Mouse (Mus musculus) left cerebral cortex, adult 8-10 months (tissue): ENCODE measurements at regions not wholly inside any gene's neighbourhood (a gene's known extent, or its start where the extent isn't known, plus 50 kb on each side); places are given as distances from the start of the nearest gene placed in this dataset.
A peak's percentile ranks its signal among the peaks of the same experiment; 100 is the strongest.

Experiments
- DNase-seq, 2 experiments: peaks; one replicate each; pipeline ENCODE4 v3.0.0; 2022; ENCODE audit warnings: low spot score in 2 of 2

DNA sequence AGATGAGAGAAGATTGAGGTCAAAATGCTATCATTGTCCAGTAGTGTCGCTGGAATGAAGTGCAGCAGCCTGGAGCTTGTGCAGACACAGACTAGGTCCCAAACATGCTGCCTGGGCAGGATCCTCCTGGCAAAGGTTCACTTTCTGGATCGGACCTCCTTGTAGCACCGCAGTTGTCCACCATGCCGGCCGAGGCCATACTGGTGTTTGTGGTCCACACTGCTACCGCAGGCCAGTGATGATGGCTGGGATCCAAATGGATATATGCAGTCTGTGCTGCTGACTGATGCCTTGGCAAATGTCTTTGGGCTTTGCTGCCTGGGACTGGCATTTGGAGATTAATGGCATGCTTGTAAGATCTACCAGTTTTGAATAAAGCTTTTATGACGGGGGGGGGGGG is 174.5 kb upstream of the Tas2r134 start:
- no peak for DNase-seq

DNA sequence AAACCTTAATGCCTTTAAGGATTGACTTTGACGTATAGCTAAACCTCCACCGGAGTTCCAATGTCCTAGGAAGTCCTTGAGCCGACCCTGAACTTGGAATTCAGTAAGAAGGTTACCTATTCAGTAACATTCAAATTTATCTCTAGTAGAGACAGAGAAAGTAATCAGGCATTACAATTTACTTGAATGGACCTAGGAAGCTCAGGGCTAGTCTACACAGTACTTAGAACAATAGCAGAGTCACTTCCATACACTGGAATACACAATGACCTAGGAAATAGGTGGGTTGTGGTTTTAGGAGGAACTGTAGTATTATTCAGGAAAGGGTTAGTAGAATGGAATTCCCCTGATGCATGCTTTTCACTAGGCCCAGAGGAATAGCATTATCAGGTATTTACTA is 179.2 kb upstream of the Tas2r134 start:
- DNase-seq, result no peak

DNA sequence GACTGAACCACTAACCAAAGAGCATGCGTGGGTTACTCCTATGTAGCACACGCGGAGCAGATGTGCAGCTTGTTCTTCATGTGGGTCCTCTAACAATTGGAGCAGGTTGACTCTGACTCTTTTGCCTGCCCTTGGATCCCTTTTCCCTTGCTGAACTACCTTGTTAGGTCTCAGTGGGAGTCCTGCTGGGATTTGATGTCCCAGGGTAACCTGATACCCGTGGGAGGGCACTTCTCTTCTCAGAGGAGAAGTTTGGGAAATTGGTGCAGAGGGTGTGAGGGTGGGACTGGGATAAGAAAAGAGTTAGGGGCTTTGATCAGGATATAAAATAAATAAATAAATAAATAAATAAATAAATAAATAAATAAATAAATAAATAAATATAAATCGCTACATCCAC is 179.7 kb upstream of the Tas2r134 start:
- DNase-seq, result no peak

DNA sequence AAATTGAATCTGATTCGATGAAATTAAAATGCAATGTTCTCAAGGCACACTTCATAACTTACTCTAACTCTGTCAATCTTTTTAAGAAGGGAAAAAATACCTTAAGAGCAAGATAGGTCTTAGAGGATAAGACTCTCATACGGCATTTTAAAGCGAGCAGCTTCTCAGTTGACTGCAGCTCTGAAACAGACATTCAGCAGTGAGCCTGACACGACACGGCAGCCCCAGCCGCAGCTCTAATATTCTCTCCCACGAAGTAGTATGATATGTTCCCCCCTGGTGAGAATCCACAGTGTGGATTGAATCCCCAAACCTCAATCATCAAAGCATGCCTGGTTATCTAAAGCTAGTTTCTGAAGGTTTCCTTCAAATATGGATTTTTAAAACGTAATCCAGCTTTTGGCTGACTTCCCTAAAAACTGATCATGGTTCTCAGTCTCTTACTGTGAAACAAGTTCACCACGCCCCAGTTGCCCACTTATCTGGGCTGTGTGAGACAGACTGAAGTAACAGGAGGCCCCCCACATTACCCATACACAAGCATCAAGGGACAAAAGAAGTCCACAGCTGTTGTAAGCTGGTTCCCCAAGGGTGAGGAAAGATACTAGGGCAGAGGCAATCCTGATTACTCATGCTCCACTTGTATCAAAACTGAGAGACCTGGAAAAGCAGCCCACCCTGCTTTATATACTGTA is 182.8 kb upstream of the Tas2r134 start:
- DNase-seq, result no peak

DNA sequence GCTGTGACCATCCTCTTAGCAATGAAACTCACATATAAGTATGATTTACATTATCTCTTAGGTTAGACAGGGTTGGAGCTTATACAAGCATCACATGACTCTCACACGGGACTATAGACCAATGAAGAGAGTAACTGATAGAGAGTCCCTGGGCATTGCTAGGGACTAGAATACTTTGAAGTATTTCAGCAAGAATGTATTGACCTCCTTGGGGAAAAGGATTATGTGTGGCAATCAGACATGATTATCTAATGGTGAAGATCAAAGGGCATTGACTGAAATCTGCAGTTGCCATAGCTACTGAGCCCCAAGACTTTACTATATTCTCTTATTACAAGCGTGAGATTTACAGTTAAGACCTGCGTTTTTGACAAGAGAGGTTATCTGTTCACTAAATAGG is 183.4 kb upstream of the Tas2r134 start:
- DNase-seq, result no peak

DNA sequence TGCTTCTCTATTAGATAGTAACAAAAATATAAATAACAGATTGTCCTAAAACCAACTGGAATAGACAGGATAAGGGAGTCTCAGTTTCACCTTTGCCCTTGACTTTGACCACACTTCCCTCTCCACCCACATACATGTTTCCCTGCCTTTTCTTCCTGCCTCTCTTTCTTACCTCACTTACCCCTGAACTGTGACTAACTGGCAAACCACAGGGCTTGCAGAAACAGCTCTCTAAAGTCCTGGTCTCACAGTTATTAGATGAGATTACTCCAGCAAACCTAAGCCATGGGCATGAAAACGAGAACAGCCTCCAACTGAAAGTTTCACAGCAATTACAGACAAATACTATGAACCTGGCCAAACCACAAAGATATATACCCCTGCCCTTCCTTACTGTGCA is 188.3 kb upstream of the Tas2r134 start:
- no peak for DNase-seq

DNA sequence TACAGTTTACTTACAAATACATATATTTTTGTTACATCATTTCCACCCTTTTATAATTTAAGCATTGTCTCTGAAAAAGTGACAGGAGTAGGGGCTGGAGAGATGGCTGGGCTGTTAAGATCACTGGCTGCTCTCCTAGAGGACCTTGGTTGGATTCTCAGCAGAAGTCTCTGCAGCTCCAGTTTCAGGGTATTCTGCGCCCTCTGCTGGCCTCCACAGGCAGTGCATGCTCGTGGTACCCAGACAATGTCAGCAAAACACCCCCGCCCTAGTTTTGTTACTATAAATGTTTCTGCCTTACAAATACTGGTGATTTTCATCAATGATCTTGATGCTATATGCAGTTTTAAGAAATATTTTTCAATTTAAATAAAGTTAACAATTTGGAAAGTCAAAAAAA is 190.7 kb upstream of the Tas2r134 start:
- DNase-seq, result no peak

DNA sequence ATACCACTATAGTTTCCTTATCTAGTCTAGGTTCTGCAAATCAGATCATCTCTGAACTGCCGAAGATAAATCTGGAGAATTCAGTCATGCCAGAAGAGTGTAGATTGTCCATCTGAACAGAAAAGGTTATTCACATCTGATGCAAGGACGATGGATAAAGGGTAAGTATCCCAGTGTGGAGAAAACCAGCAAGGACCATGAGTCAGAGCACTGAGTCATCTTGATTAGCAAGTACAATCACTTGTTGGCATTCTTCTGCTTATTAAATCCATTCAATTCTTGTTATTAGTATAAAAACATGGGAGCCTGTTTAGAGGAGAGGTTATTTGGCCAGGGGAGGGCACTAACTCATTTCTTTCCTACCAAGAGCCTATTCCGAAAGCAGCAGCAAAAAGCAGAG is 195.7 kb upstream of the Tas2r134 start:
- no peak for DNase-seq

DNA sequence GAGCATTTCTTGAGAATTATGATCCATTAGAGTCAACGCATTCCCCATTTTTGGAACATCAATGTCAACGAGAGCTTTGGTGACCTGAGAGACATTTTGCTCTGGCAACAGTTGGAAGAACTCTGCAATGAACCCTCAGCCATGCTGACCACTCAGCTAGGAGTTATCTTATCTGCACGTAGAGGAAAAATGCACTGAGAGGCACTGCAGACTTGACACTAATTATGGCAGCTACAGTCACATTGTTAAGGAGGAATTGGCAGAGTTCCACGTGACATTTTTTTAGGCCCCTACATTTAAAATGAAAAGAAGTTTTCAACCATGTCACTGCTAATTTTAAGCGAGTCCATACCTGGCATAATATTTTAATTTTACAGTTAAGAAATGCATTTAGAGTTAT is 197.6 kb upstream of the Tas2r134 start:
- DNase-seq, result no peak

DNA sequence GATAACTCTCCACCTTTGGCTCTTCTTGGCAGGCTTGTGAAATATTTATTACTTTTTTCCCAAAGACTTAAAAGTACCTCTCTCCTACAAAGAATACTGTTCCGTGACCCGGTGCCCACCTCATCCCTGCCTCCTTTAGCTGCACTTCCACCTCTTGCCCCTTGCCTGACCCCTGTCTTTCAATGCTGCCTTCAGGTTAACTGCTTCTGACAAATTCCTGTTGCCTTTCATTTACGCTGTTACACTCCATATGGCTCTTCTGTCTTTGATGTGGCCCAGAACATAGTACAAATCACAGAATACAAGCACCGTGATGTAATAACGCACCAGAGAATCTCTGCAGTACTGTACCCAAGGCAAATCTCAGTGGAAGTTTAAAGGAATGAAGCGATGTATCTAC is 204.9 kb upstream of the Tas2r134 start:
- DNase-seq, result no peak

DNA sequence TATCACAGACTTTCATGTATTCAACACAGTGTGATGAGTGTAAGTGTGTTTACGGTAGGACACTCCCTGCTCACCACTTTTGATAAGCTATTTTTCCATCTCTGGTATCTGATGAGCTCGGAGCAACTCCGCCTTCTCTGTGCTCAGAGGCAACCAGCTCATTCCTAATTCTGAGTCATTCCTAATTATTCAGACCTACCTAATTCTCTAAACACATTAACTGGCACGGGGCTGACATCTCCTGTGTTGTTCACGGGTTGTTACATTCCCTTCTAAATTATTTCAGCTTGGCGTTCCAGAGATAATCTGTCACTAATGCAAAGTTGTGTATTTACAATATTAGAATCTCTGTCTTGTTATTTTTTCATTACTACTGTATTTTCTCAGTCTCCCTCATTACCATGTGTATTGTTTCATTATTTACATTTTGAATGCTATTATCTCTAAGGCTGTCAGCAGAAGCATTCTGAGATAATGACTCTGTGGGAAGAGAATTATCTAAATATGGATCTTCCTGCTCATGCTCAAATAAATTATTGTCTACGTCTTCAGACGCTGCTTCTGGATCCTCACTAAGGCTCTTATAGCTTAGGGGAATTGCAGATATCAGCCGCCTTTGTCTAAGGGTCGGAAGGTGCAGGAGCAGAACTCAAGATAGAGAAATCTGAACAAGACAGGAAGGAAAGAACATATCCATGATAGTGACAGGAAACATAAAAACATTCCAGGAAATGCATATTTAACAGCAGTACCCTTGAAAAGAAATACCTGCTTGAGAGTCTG is 209.2 kb upstream of the Tas2r134 start:
- no peak for DNase-seq

DNA sequence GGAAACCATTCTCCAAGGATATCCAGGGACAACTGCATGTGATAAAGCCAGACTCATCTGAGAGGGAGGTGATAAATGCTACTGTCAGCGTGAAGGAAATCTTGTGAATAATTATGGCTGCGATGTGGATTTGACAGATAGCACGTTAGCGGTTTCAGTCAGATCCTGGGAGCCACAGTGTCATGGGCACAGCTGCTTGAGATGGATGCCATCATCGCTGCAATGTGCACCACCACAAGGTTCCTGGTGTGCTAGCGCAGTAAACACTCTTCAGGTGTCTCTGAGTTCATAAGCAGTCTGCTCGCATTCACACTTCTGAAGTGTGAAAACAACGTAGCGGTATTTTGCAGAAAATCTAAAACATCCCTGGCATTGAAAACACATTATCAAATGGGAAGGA is 238.9 kb upstream of the Tas2r134 start:
- DNase-seq, result peak in 1 of 2 experiments; percentile 7

DNA sequence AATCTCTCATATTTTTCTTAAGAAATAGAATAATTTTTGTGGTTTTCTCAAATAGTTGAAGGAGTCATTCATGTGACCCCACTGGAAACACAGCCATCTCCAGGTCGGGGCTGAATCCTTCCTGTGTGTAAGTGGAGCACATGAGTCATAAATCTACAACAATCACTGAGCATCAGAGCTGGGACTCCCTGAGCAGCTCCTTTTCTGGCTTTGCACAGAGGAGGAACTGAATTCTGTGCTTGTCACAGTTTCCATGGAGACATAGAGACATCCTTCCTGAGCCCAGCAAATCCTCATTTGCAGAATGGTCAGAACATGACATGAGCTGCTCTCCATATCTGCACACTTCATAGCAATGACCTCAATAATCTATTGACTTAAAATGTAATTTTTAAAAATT is 238.2 kb upstream of the Rnd3 start:
- peak in 1 of 2 experiments; percentile 10 for DNase-seq

DNA sequence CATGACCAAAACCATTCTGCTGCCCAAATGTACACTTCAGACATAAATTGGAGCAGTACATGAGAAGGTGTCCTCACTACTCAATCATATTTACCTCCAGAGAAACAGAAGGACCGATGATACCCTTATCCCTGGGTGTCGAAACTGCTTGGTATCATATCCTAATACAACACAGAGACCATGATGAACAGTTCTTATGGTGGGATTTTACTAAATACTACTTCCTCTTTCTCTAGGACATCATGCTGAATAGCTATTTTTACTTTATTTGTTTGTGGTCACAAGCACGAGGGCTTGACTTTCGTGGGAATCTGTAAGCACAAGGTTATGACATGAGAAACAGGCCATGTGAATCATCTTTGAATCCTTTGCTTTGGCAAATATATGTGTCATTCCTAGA is 227.7 kb upstream of the Rnd3 start:
- no peak for DNase-seq

DNA sequence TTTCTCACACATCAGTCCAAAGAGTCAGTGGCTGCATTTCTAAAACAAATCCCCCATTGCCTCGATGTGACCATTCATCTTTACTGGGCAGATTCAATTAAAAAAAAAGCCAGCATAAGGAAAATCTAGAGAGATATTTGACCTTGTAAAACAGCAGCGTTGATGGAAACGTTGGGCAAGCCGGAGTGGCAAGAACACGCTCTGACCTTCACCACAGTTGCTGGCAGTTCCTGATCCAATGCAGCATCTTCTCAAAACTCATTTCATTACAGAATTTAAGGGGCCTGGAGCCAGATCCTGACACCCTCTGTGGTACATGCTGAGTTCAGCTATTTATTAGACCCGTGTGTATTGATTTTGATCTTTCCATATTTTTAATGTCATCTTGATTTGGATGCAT is 225.7 kb upstream of the Rnd3 start:
- no peak for DNase-seq

DNA sequence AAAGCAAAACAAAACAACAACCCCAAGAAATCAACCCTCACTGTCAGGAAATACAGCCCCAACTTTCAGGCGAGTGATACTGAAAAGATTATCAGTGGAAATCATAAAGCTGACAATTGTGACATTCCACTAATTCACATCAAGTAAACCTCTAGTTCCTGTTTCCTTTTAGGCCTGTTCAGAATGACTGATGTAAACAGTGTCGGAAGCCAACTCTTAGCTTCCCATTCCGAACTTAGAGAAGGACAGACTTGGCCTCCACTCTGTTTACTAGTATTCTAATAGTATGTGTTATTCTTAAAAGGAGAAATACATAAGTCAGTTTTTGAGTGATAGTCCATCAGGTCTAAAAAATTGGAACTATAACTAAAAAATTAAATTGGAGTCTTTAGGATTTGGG is 223.9 kb upstream of the Rnd3 start:
- DNase-seq, result no peak

DNA sequence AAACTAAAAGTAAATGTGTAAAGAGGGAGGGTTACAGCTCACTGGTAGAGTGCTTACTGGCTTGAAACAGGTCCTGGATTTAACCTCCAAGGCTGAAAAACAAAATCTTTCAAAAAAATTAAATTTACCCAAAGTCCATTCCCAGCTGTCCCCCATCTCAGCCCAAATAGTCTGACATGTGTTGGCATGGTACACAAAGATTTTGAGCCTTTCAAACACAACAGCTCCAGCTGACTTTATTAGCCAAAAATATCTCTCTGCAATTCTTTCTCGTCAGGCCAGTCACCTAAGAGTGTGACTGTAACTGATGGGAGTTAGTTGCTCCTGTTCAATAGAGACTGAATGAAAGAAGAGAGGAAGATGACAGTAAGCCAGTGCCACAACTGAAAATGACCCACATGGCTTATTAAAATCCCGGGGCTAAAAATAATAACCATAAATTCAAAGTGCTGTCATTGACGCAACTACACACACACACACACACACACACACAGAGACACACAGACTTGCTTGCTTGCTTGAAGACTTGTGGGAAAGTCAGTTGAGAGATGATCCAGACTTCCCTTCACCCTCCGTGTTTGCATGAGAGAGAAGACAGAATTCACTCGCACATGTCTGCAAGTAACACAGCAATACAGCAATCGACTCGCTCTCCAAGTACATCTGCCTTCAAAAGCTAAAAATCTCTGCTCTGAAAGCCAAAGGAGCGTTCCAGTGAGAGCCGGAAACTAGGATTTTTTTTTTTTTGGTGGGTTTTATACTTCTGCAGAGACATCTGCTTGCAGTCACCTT is 214.1 kb upstream of the Rnd3 start:
- DNase-seq, result no peak

DNA sequence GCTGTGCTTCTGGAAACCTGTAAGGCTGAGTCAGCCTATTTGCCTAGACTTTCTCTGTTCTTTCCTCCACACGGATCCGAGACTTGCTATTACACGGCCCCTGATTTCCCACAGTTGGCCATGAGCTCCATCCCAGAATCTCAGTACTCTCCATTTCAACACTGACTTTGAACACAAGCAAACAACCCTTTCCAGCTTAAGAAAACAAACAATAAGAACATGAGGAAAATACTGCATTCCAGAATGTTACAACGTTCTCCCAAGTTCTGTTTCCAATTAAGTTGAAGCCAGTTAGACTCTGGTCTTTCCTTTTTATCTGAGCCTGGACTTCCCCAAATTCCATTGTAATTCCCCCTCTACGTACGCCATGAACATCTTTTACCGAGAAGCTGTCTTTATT is 206.4 kb upstream of the Rnd3 start:
- no peak for DNase-seq

DNA sequence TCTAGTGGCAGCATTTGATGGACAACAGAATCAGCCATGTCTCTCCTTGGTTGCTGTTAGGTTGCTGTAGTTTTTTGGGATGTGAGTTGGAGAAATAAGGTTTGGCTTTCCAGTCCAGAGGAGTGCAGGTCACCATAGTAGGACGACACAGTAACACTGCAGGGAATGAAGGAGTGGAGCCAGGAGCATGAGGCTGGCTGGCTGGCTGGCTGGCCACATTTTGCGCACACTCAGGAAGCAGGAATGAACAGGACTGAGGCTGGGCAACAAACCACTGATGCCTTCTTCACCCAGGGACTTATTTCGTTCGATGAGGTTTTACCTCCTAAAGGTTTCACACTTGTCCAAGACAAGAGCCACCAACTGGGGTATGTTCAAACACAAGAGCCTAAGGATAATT is 205.9 kb upstream of the Rnd3 start:
- DNase-seq, result no peak

DNA sequence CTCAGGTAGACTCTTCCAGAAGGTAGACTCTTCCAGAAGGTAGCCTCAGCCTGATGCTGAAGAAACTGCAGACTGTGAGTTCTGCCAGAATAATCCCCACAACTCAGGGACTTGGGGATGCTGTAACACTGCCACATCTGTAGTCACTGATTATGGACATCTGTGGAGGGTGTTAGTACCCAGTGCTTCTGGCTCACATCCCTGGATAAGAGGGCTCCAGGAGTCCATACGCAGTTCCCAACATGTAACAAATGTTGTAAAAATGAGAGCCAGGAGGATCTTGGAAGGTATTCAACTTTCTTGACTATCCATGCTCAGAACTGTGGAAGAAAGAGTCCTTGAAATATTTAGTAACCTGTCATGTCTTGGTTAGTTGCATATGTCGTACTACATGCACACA is 200.7 kb upstream of the Rnd3 start:
- DNase-seq, result no peak

DNA sequence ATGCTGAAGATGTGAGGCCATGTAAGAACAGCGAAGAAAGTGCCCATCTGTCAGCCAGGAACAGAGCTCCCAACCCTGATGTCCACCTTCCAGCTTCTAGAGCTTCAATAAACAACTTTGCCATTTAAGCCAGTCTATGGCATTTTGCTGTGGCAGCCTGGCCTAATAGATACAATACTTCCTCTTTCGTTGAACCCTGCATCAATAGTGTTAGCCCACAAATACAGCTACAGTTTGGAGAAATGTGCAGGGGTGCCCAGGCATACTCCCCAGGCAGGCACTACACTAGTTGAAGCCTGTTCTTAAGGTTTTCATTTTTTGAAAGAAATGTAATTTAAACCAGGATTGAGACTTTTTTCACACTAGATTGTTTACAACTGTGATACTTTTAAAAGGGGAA is 199.9 kb upstream of the Rnd3 start:
- DNase-seq, result no peak

DNA sequence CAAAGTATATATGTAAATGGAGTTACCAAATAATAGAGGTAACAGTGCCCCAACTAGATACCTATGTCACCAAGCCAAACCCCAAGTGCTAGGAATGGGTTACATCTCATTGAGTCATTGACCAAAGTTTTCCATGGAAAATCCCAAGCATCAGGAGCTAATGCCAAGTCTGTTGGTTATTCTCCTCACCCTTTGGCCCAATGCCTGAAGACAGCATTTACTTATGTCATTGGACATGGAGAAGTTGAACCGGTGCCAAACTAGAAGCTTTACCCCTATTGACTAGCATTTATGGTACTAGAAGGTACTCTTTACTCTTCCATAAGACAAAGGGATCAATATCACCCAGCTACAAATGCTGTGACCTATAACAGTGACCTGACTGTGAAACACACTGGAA is 198.2 kb upstream of the Rnd3 start:
- no peak for DNase-seq

DNA sequence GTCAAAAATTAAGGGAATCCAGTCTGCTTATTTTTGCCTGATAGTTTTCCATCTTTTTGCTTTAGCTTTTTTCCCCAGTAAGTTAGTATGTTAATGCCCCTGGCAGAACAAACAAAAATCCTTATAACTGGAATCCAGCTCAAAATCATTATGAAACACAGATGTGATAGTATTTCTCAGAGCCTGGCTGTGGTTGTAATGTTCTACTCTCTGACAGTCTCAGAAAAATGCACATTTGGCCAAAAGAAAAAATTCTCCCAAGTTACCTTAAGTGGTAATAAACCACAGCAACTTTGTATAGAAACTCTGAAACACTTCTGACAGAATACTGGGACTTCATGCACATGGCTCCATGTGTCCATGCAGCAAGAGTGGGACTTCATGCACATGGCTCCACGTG is 193.5 kb upstream of the Rnd3 start:
- no peak for DNase-seq
